In genomic region chr6:85431842-85432431, GRCm38 (mm10) we compare ENCODE assay signal across 8 mouse cellular contexts. TPM values are rescaled to one million over a fixed set of nuclear protein-coding genes. Genes with fewer than 3 reads are reported as not detected.
DNase-seq lines count a peak whose midpoint lies in the region; ATAC-seq and TF ChIP-seq lines count a peak whose summit lies in the region.

Gene Smyd5, plus strand, starts transcription at chr6:85431989.

- H3K4me1 ChIP-seq in lung, embryonic 14.5 days (ENCODE audit: insufficient read depth) = no peaks in the 10 kb centered on the region
- H3K4me1 ChIP-seq in thymus, adult 2 months (replicated peaks; ENCODE audit: control insufficient read depth, insufficient read depth, low read length) = peaks cover 9% of the 10 kb centered on the region

- peak within 1 kb of the TSS; percentile 83 for H3K9ac ChIP-seq in lung, embryonic 14.5 days

- no peak for TF ChIP-seq CTCF in lung, embryonic 14.5 days (IDR thresholded peaks at IDR 0.05; ENCODE audit: low read depth)
- no peak for TF ChIP-seq CTCF in thymus, adult 2 months (IDR thresholded peaks at IDR 0.05; ENCODE audit: borderline replicate concordance, control insufficient read depth, extremely low read depth, insufficient read depth, low read length, poor library complexity)

- under 1% methylated on average over 39 of the region's 39 CpGs for WGBS in lung, embryonic 14.5 days
- 2% methylated on average over 39 of the region's 39 CpGs for WGBS in thymus, adult 2 months

- no peak within 1 kb of the TSS for H3K27ac ChIP-seq in lung, embryonic 14.5 days (ENCODE audit: low read depth)
- no peak within 1 kb of the TSS for H3K27ac ChIP-seq in thymus, adult 2 months (ENCODE audit: control insufficient read depth, insufficient read depth, low read length)

- H3K4me3 ChIP-seq in lung, embryonic 14.5 days (ENCODE audit: low read depth, low read length) = peak within 1 kb of the TSS; percentile 93
- peak within 1 kb of the TSS; percentile 87 for H3K4me3 ChIP-seq in thymus, adult 2 months (ENCODE audit: control insufficient read depth, insufficient read depth, low read length)

- no peaks in the 10 kb centered on the region for H3K36me3 ChIP-seq in lung, embryonic 14.5 days (ENCODE audit: insufficient read depth)
- H3K36me3 ChIP-seq in thymus, adult 2 months (ENCODE audit: control insufficient read depth, insufficient read depth, low read length) = no peaks in the 10 kb centered on the region

- ATAC-seq in lung, embryonic 14.5 days (ENCODE audit: insufficient read depth) = peak; percentile 86
- ATAC-seq in neutrophil, adult 5-6 weeks (ENCODE audit: extremely low read depth, insufficient number of reproducible peaks, low FRiP score, poor library complexity, severe bottlenecking) = peak; percentile 80

- no peaks in the 10 kb centered on the region for H3K27me3 ChIP-seq in lung, embryonic 14.5 days (ENCODE audit: insufficient read depth, low read length)
- H3K27me3 ChIP-seq in thymus, adult 2 months (ENCODE audit: control insufficient read depth, insufficient read depth, low read length) = no peaks in the 10 kb centered on the region

- H3K4me2 ChIP-seq in lung, embryonic 14.5 days = peak within 1 kb of the TSS; percentile 70

- peak; percentile 83 for DNase-seq in MN1 (ENCODE audit: low spot score)
- DNase-seq in cerebellum, adult 8-10 months = peak; percentile 75
- DNase-seq in forelimb bud, embryonic 11.5 days (ENCODE audit: low read depth, low spot score) = peak; percentile 78
- DNase-seq in heart, postnatal 4 days = peak; percentile 88
- DNase-seq in layer of hippocampus, adult 8-10 months (ENCODE audit: low spot score in 2 of 2) = peak; percentile 75 to 80
- peak; percentile 91 for DNase-seq in lung, embryonic 14.5 days
- DNase-seq in thymus, adult 2 months = peak; percentile 90

- H3K9me3 ChIP-seq in lung, embryonic 14.5 days (ENCODE audit: low read depth, low read length) = no peaks in the 10 kb centered on the region

- TF ChIP-seq POLR2A in thymus, adult 2 months (IDR thresholded peaks at IDR 0.05; ENCODE audit: control insufficient read depth, extremely low read depth, insufficient read depth, low read length, poor library complexity) = no peak

RNA-seq across cellular contexts. Expression of gene Smyd5, which starts in this region (rescaled TPM):
- total RNA-seq in heart, postnatal 4 days (2021) = 10 to 100 TPM; 17.1 to 19.6 TPM
- 10 to 100 TPM; 49.4 to 57.5 (median 53.2) TPM for total RNA-seq in layer of hippocampus, adult 8-10 months (2022)
- 67.3 and 68.3 TPM in 2 replicates for polyA plus RNA-seq in lung, embryonic 14.5 days (2014; fragmentation: Nextera tagmentation; extraction: Ambion mirVana)
- 22.2 and 23.2 TPM in 2 replicates for total RNA-seq in neutrophil, adult 5-6 weeks (2017)
- polyA plus RNA-seq in thymus, adult 2 months (2012; rRNA removed) = 28.4 and 30.0 TPM in 2 replicates
